Mouse (Mus musculus) bone marrow macrophage, adult 2 months (primary cell): ENCODE data around the gene Znhit3. TPM values are rescaled to one million over a fixed set of nuclear protein-coding genes. Genes with fewer than 3 reads are reported as not detected.
"Not testable (repeated sequence)": the region's sequence is repeated elsewhere in the genome, so short reads cannot be mapped to it uniquely, and the experiment has no call there.

ENCODE experiments used
- H3K27ac ChIP-seq: 2 replicates; pipeline ENCODE4 v1.5.1; 2012; ENCODE audit warnings: low read depth, low read length; ENCODE audit not compliant: insufficient read depth
- H3K4me1 ChIP-seq: 2 replicates; pipeline ENCODE4 v1.6.1; 2012; ENCODE audit warnings: low read length; ENCODE audit not compliant: control insufficient read depth, insufficient read depth
- H3K4me3 ChIP-seq: 2 replicates; pipeline ENCODE4 v1.5.1; 2012; ENCODE audit warnings: mild to moderate bottlenecking, low read length, moderate library complexity; ENCODE audit not compliant: insufficient read depth
- CTCF ChIP-seq: IDR thresholded peaks from 2 replicates; pipeline ENCODE4 v1.5.1; 2012; ENCODE audit warnings: low read depth, mild to moderate bottlenecking, low read length, moderate library complexity
- POLR2A ChIP-seq: IDR thresholded peaks from 2 replicates; pipeline ENCODE4 v1.6.1; 2012; ENCODE audit warnings: mild to moderate bottlenecking, low read depth, low read length, borderline replicate concordance
- polyA plus RNA-seq: library from polyadenylated mRNA; stranded (reverse); fragments of >200 nt; gene quantifications from 2 replicates; pipeline ENCODE4 v1.2.4, GENCODE M21; 2012; ENCODE audit not compliant: missing spikeins, insufficient read depth, insufficient read length

The Znhit3 gene
- polyA plus RNA-seq, 1 experiment: 12.1 TPM

- Histone ChIP-seq H3K4me1 (peaks cover 7% of the 10 kb centered on the region), H3K4me3 (peak within 1 kb of the TSS; percentile 88), H3K27ac (peak within 1 kb of the TSS; percentile 69)
- TF ChIP-seq POLR2A (no peak), CTCF (no peak)
Observed at GRCm38 (mm10) chr11:84879772-84880464, 36.2 kb downstream of the Znhit3 start, which contains the start of the genes Myo19 and Pigw. Myo19 (plus strand) TSS chr11:84880148. Pigw (minus strand) TSS chr11:84880285.

GRCm38 (mm10) chr11:84879007-84879771 lies 37.0 kb downstream of the Znhit3 start:
- Histone ChIP-seq H3K4me1 (peaks cover 7% of the 10 kb centered on the region), H3K4me3 (peak overlapping the region; percentile 88), H3K27ac (peak overlapping the region; percentile 69)
- no peak for TF ChIP-seq CTCF

GRCm38 (mm10) chr11:84876020-84876419 lies 40.1 kb downstream of the Znhit3 start:
- H3K27ac ChIP-seq, H3K4me3 ChIP-seq, H3K4me1 ChIP-seq: not testable (repeated sequence)

- no peak overlapping the region for H3K27ac ChIP-seq
- no peak overlapping the region for H3K4me3 ChIP-seq
- TF ChIP-seq CTCF (no peak), POLR2A (no peak)
- H3K4me1 ChIP-seq: no peaks in the 10 kb centered on the region
Observed at GRCm38 (mm10) chr11:84873042-84873833, 42.9 kb downstream of the Znhit3 start.

- H3K27ac ChIP-seq: peak overlapping the region; percentile 93
- TF ChIP-seq CTCF: no peak
- TF ChIP-seq POLR2A: no peak
Observed at GRCm38 (mm10) chr11:84871548-84872069, 44.6 kb downstream of the Znhit3 start.

GRCm38 (mm10) chr11:84871046-84871445 lies 45.1 kb downstream of the Znhit3 start:
- H3K27ac ChIP-seq: peak overlapping the region; percentile 93
- TF ChIP-seq POLR2A (no peak), CTCF (0 out of 2 replicates have a peak, but pooled peaks have one; percentile 24)
- H3K4me3 ChIP-seq: peak overlapping the region; percentile 97
- H3K4me1 ChIP-seq: peaks cover 9% of the 10 kb centered on the region

More at GRCm38 (mm10) chr11:84871548-84872069, 44.6 kb downstream of the Znhit3 start:
- peak overlapping the region; percentile 97 for H3K4me3 ChIP-seq
- peaks cover 6% of the 10 kb centered on the region; the same call in 1 of the 2 replicates for H3K4me1 ChIP-seq

GRCm38 (mm10) chr11:84870337-84871043 lies 45.7 kb downstream of the Znhit3 start, which contains the start of gene Ggnbp2:
Ggnbp2 (minus strand) TSS chr11:84870817.
- no peak; the same call in 1 of the 2 replicates for TF ChIP-seq POLR2A
- TF ChIP-seq CTCF: no peak
- Histone ChIP-seq H3K4me1 (peaks cover 11% of the 10 kb centered on the region), H3K27ac (peak within 1 kb of the TSS; percentile 100), H3K4me3 (peak within 1 kb of the TSS; percentile 100)

- TF ChIP-seq CTCF (no peak), POLR2A (no peak)
- peak overlapping the region; percentile 88 for H3K27ac ChIP-seq
- peaks cover 11% of the 10 kb centered on the region for H3K4me1 ChIP-seq
- peak overlapping the region; percentile 87 for H3K4me3 ChIP-seq
Observed at GRCm38 (mm10) chr11:84869537-84870232, 46.5 kb downstream of the Znhit3 start.
